Mouse (Mus musculus) embryonic facial prominence, embryonic 13.5 days (tissue): ENCODE data around the gene Creb5. TPM values are rescaled to one million over a fixed set of nuclear protein-coding genes. Genes with fewer than 3 reads are reported as not detected.

ENCODE experiments used
- ATAC-seq: fragments of 200-750 bp; cut with Nextera tagmentation; 2 replicates; pipeline ENCODE4 v1.8.0; 2017; ENCODE audit warnings: low read depth; ENCODE audit not compliant: insufficient number of reproducible peaks, insufficient read depth, low FRiP score, low TSS enrichment
- H3K27ac ChIP-seq: fragments of 300-500 bp; sonication (generic); 2 replicates; pipeline ENCODE4 v1.5.1; 2015; ENCODE audit warnings: moderate library complexity, mild to moderate bottlenecking, inconsistent platforms
- H3K27me3 ChIP-seq: fragments of 300-500 bp; sonication (generic); 2 replicates; pipeline ENCODE4 v1.6.1; 2015; ENCODE audit warnings: mild to moderate bottlenecking, inconsistent platforms
- H3K36me3 ChIP-seq: fragments of 300-500 bp; sonication (generic); 2 replicates; pipeline ENCODE4 v1.6.1; 2015; ENCODE audit warnings: mild to moderate bottlenecking, inconsistent platforms
- H3K4me1 ChIP-seq: fragments of 300-500 bp; sonication (generic); 2 replicates; pipeline ENCODE4 v1.6.1; 2015; ENCODE audit warnings: inconsistent platforms
- H3K4me2 ChIP-seq: fragments of 300-500 bp; sonication (generic); 2 replicates; pipeline ENCODE4 v1.6.1; 2015; ENCODE audit warnings: moderate library complexity, mild to moderate bottlenecking, inconsistent platforms
- H3K4me3 ChIP-seq: fragments of 300-500 bp; sonication (generic); 2 replicates; pipeline ENCODE4 v1.5.1; 2015; ENCODE audit warnings: mild to moderate bottlenecking, inconsistent platforms
- H3K9ac ChIP-seq: fragments of 300-500 bp; sonication (generic); 2 replicates; pipeline ENCODE4 v1.6.1; 2015; ENCODE audit warnings: mild to moderate bottlenecking, inconsistent platforms
- H3K9me3 ChIP-seq: fragments of 300-500 bp; sonication (generic); 2 replicates; pipeline ENCODE4 v1.6.1; 2016; ENCODE audit warnings: inconsistent platforms
- WGBS: fragments of 180-500 bp; shearing (Covaris S2); methylation state at CpG from one replicate; pipeline ENCODE4 v1.1.7; 2015; ENCODE audit warnings: mixed read lengths; 5-methylcytosine and 5-hydroxymethylcytosine counted together
- polyA plus RNA-seq: library from polyadenylated mRNA; unstranded; fragments of >200 nt; fragmentation: Nextera tagmentation; extraction: Ambion mirVana; gene quantifications from 2 replicates; pipeline ENCODE4 v1.2.1, GENCODE M21; 2015

The Creb5 gene
- polyA plus RNA-seq, 1 experiment from 2014 or later, result 21.8 TPM

- Histone ChIP-seq H3K36me3 (no peaks in the 10 kb centered on the region), H3K27ac (no peak overlapping the region), H3K4me3 (no peak overlapping the region), H3K4me2 (no peak overlapping the region), H3K27me3 (no peaks in the 10 kb centered on the region), H3K9ac (no peak overlapping the region), H3K9me3 (no peaks in the 10 kb centered on the region), H3K4me1 (peaks cover 43% of the 10 kb centered on the region)
- ATAC-seq, result no peak
- WGBS, result 53% methylated on average over 3 of the region's 3 CpGs
Measured at GRCm38 (mm10) chr6:53577776-53578175, 290.7 kb downstream of the Creb5 start.

- no peak overlapping the region for H3K27ac ChIP-seq
- WGBS, result 71% methylated on average over 7 of the region's 7 CpGs
- no peak overlapping the region for H3K4me3 ChIP-seq
- peaks cover 49% of the 10 kb centered on the region for H3K4me1 ChIP-seq
- H3K9ac ChIP-seq, result no peak overlapping the region
- H3K4me2 ChIP-seq, result no peak overlapping the region
- H3K36me3 ChIP-seq, result no peaks in the 10 kb centered on the region
- no peaks in the 10 kb centered on the region for H3K9me3 ChIP-seq
- no peaks in the 10 kb centered on the region for H3K27me3 ChIP-seq
- no peak for ATAC-seq
Measured at GRCm38 (mm10) chr6:53580346-53580745, 293.3 kb downstream of the Creb5 start.

- Histone ChIP-seq H3K36me3 (no peaks in the 10 kb centered on the region), H3K9ac (no peak overlapping the region), H3K9me3 (no peaks in the 10 kb centered on the region), H3K4me2 (no peak overlapping the region), H3K27ac (no peak overlapping the region), H3K27me3 (no peaks in the 10 kb centered on the region), H3K4me1 (peaks cover 43% of the 10 kb centered on the region), H3K4me3 (no peak overlapping the region)
- no peak for ATAC-seq
- WGBS, result 51% methylated on average over 19 of the region's 19 CpGs
Measured at GRCm38 (mm10) chr6:53583234-53583875, 296.3 kb downstream of the Creb5 start.

- ATAC-seq, result no peak
- H3K36me3 ChIP-seq, result no peaks in the 10 kb centered on the region
Measured at GRCm38 (mm10) chr6:53584718-53585405, 297.8 kb downstream of the Creb5 start.

GRCm38 (mm10) chr6:53589746-53590145 lies 302.7 kb downstream of the Creb5 start:
- Histone ChIP-seq H3K36me3 (no peaks in the 10 kb centered on the region), H3K27ac (peak overlapping the region; percentile 41; the same call in 1 of the 2 replicates), H3K9ac (no peak overlapping the region), H3K4me1 (peaks cover 32% of the 10 kb centered on the region), H3K27me3 (no peaks in the 10 kb centered on the region), H3K4me2 (no peak overlapping the region), H3K9me3 (no peaks in the 10 kb centered on the region), H3K4me3 (no peak overlapping the region)
- 54% methylated on average over 6 of the region's 6 CpGs for WGBS
- ATAC-seq, result no peak

More at GRCm38 (mm10) chr6:53584718-53585405, 297.8 kb downstream of the Creb5 start:
- H3K4me1 ChIP-seq, result peaks cover 40% of the 10 kb centered on the region
- 42% methylated on average over 10 of the region's 10 CpGs for WGBS
- H3K4me2 ChIP-seq, result no peak overlapping the region
- H3K27ac ChIP-seq, result 0 out of 2 replicates have a peak overlapping the region, but pooled peaks have one; percentile 16
- no peaks in the 10 kb centered on the region for H3K27me3 ChIP-seq
- H3K4me3 ChIP-seq, result no peak overlapping the region
- no peak overlapping the region for H3K9ac ChIP-seq
- no peaks in the 10 kb centered on the region for H3K9me3 ChIP-seq

GRCm38 (mm10) chr6:53592230-53592629 lies 305.2 kb downstream of the Creb5 start:
- no peak overlapping the region for H3K4me3 ChIP-seq

GRCm38 (mm10) chr6:53593603-53594002 lies 306.5 kb downstream of the Creb5 start:
- H3K9ac ChIP-seq, result no peak overlapping the region
- H3K27me3 ChIP-seq, result no peaks in the 10 kb centered on the region
- H3K27ac ChIP-seq, result no peak overlapping the region; the same call in 1 of the 2 replicates
- no peak overlapping the region for H3K4me2 ChIP-seq
- H3K4me3 ChIP-seq, result no peak overlapping the region
- no peaks in the 10 kb centered on the region for H3K9me3 ChIP-seq
- peaks cover 24% of the 10 kb centered on the region for H3K4me1 ChIP-seq
- H3K36me3 ChIP-seq, result no peaks in the 10 kb centered on the region
- whole genome bisulfite sequencing, result 27% methylated on average over 4 of the region's 4 CpGs
- ATAC-seq, result no peak

More at GRCm38 (mm10) chr6:53592230-53592629, 305.2 kb downstream of the Creb5 start:
- no peaks in the 10 kb centered on the region for H3K36me3 ChIP-seq
- WGBS, result 80% methylated on average over 5 of the region's 5 CpGs
- no peak overlapping the region for H3K9ac ChIP-seq
- H3K4me1 ChIP-seq, result peaks cover 24% of the 10 kb centered on the region
- no peak overlapping the region for H3K4me2 ChIP-seq
- no peaks in the 10 kb centered on the region for H3K9me3 ChIP-seq
- no peak for ATAC-seq
- H3K27ac ChIP-seq, result no peak overlapping the region
- H3K27me3 ChIP-seq, result no peaks in the 10 kb centered on the region

- Histone ChIP-seq H3K27ac (no peak overlapping the region), H3K9ac (no peak overlapping the region), H3K4me3 (no peak overlapping the region), H3K9me3 (no peaks in the 10 kb centered on the region), H3K4me1 (peaks cover 23% of the 10 kb centered on the region), H3K4me2 (no peak overlapping the region), H3K36me3 (no peaks in the 10 kb centered on the region), H3K27me3 (no peaks in the 10 kb centered on the region)
- 56% methylated on average over 4 of the region's 4 CpGs for WGBS
- ATAC-seq, result no peak
Measured at GRCm38 (mm10) chr6:53594316-53594715, 307.2 kb downstream of the Creb5 start.

GRCm38 (mm10) chr6:53596402-53596801 lies 309.3 kb downstream of the Creb5 start:
- no peak overlapping the region for H3K27ac ChIP-seq
- ATAC-seq, result no peak
- 72% methylated on average over 2 of the region's 2 CpGs for WGBS

GRCm38 (mm10) chr6:53603041-53603440 lies 316.0 kb downstream of the Creb5 start:
- H3K9me3 ChIP-seq, result no peaks in the 10 kb centered on the region
- no peak overlapping the region for H3K4me2 ChIP-seq
- WGBS, result 81% methylated on average over 3 of the region's 3 CpGs
- H3K4me3 ChIP-seq, result no peak overlapping the region
- H3K27ac ChIP-seq, result no peak overlapping the region
- 0 out of 2 replicates have a peak, but pooled peaks cover 4% of the 10 kb centered on the region for H3K27me3 ChIP-seq
- H3K4me1 ChIP-seq, result peaks cover 13% of the 10 kb centered on the region
- H3K9ac ChIP-seq, result no peak overlapping the region
- no peak for ATAC-seq
- no peaks in the 10 kb centered on the region for H3K36me3 ChIP-seq

More at GRCm38 (mm10) chr6:53596402-53596801, 309.3 kb downstream of the Creb5 start:
- Histone ChIP-seq H3K36me3 (no peaks in the 10 kb centered on the region), H3K27me3 (no peaks in the 10 kb centered on the region), H3K4me1 (peaks cover 15% of the 10 kb centered on the region), H3K9ac (no peak overlapping the region), H3K9me3 (no peaks in the 10 kb centered on the region), H3K4me3 (no peak overlapping the region), H3K4me2 (no peak overlapping the region)

- 67% methylated on average over 5 of the region's 5 CpGs for WGBS
- no peaks in the 10 kb centered on the region for H3K9me3 ChIP-seq
- no peak overlapping the region for H3K9ac ChIP-seq
- ATAC-seq, result no peak
- H3K4me2 ChIP-seq, result no peak overlapping the region
- H3K4me3 ChIP-seq, result no peak overlapping the region
- no peak overlapping the region for H3K27ac ChIP-seq
- H3K27me3 ChIP-seq, result 0 out of 2 replicates have a peak, but pooled peaks cover 4% of the 10 kb centered on the region
- H3K4me1 ChIP-seq, result peaks cover 13% of the 10 kb centered on the region
- no peaks in the 10 kb centered on the region for H3K36me3 ChIP-seq
Measured at GRCm38 (mm10) chr6:53603695-53604094, 316.6 kb downstream of the Creb5 start.

- peaks cover 13% of the 10 kb centered on the region for H3K4me1 ChIP-seq
- H3K36me3 ChIP-seq, result no peaks in the 10 kb centered on the region
- ATAC-seq, result no peak
- no peaks in the 10 kb centered on the region for H3K9me3 ChIP-seq
- H3K27ac ChIP-seq, result no peak overlapping the region
- no peak overlapping the region for H3K4me3 ChIP-seq
- 56% methylated on average over 3 of the region's 3 CpGs for WGBS
- no peak overlapping the region for H3K4me2 ChIP-seq
- H3K27me3 ChIP-seq, result 0 out of 2 replicates have a peak, but pooled peaks cover 4% of the 10 kb centered on the region
- no peak overlapping the region for H3K9ac ChIP-seq
Measured at GRCm38 (mm10) chr6:53604386-53604785, 317.3 kb downstream of the Creb5 start.
